Mouse (Mus musculus) CH12.LX (cell line): ENCODE data around the gene Tbccd1. TPM values are rescaled to one million over a fixed set of nuclear protein-coding genes. Genes with fewer than 3 reads are reported as not detected.

Experiments used
- DNase-seq: peaks from one replicate; pipeline ENCODE4 v3.0.0-alpha.2; 2013; ENCODE audit errors: extremely low read depth
- H3K27ac ChIP-seq: 2 replicates; pipeline ENCODE4 v1.5.1; 2012; ENCODE audit warnings: low read depth, mild to moderate bottlenecking, control low read depth, moderate library complexity; ENCODE audit not compliant: insufficient read depth
- H3K27me3 ChIP-seq: replicated peaks from 2 replicates; pipeline ENCODE3; 2012; ENCODE audit warnings: inconsistent platforms
- H3K36me3 ChIP-seq, 2 experiments: replicated peaks in 1 of 2; 2 replicates each; pipeline versions ENCODE3 to v1.6.1; 2012; ENCODE audit warnings: inconsistent platforms in 1 of 2, low read length in 1 of 2, mild to moderate bottlenecking in 1 of 2, mixed read lengths in 1 of 2, moderate library complexity in 1 of 2; ENCODE audit not compliant: control insufficient read depth in 1 of 2, insufficient read depth in 1 of 2
- H3K4me1 ChIP-seq, 2 experiments: 2 replicates each; pipeline ENCODE4 v1.6.1; 2012; ENCODE audit warnings: inconsistent platforms in 1 of 2, moderate library complexity in 1 of 2; ENCODE audit not compliant: insufficient read depth in 2 of 2, control insufficient read depth in 1 of 2
- H3K4me2 ChIP-seq: 2 replicates; pipeline ENCODE4 v1.6.1; 2012; ENCODE audit warnings: low read depth, mild to moderate bottlenecking, control low read depth; ENCODE audit not compliant: poor library complexity, insufficient read depth, severe bottlenecking
- H3K4me3 ChIP-seq, 3 experiments: fragments of 150-350 bp in 1 of 3; sonication (generic) in 1 of 3; replicated peaks in 1 of 3; 2 replicates each; pipeline versions ENCODE3 to v1.5.1; 2011 to 2012; ENCODE audit warnings: low read depth in 2 of 3, low read length in 2 of 3, mild to moderate bottlenecking in 2 of 3, moderate library complexity in 2 of 3, control low read depth in 1 of 3, improper control_type of control experiment in 1 of 3, inconsistent platforms in 1 of 3, mixed read lengths in 1 of 3; ENCODE audit not compliant: poor library complexity in 1 of 3
- H3K79me2 ChIP-seq: replicated peaks from 2 replicates; pipeline ENCODE4 v1.6.1; 2012; ENCODE audit warnings: mild to moderate bottlenecking, moderate library complexity; ENCODE audit not compliant: control insufficient read depth, poor library complexity, insufficient read depth, severe bottlenecking; ENCODE audit errors: extremely low read depth
- H3K9ac ChIP-seq: 2 replicates; pipeline ENCODE4 v1.6.1; 2012; ENCODE audit warnings: low read depth, mild to moderate bottlenecking, control low read depth, moderate library complexity; ENCODE audit not compliant: insufficient read depth
- H3K9me3 ChIP-seq: replicated peaks from 2 replicates; pipeline ENCODE3; 2012; ENCODE audit warnings: low read length, inconsistent platforms, mixed read lengths
- CHD1 ChIP-seq: IDR thresholded peaks from 2 replicates; pipeline ENCODE4 v1.6.1; 2012; ENCODE audit warnings: low read depth, low read length, improper control_type of control experiment, inconsistent platforms
- CHD2 ChIP-seq: IDR thresholded peaks from 2 replicates; pipeline ENCODE4 v1.6.1; 2011; ENCODE audit warnings: low read length, improper control_type of control experiment
- ELF1 ChIP-seq: IDR thresholded peaks from 2 replicates; pipeline ENCODE4 v1.6.1; 2014; ENCODE audit warnings: low read depth, mild to moderate bottlenecking, inconsistent platforms, low read length, improper control_type of control experiment
- EP300 ChIP-seq: IDR thresholded peaks from 2 replicates; pipeline ENCODE4 v1.6.1; 2011; ENCODE audit warnings: low read length, improper control_type of control experiment
- ETS1 ChIP-seq: conservative IDR thresholded peaks from 2 replicates; pipeline ENCODE4 v1.6.1; 2012; ENCODE audit warnings: low read depth, mild to moderate bottlenecking, inconsistent platforms, low read length, improper control_type of control experiment, moderate library complexity
- GABPA ChIP-seq: IDR thresholded peaks from 2 replicates; pipeline ENCODE4 v1.6.1; 2012; ENCODE audit warnings: low read depth, low read length, improper control_type of control experiment, inconsistent platforms; ENCODE audit not compliant: insufficient replicate concordance
- HCFC1 ChIP-seq: IDR thresholded peaks from 2 replicates; pipeline ENCODE4 v1.6.1; 2012; ENCODE audit warnings: low read depth, mild to moderate bottlenecking, inconsistent platforms, low read length, improper control_type of control experiment
- JUN ChIP-seq: IDR thresholded peaks from 2 replicates; pipeline ENCODE4 v1.6.1; 2011; ENCODE audit warnings: low read depth, mild to moderate bottlenecking, low read length, improper control_type of control experiment, moderate library complexity; ENCODE audit not compliant: insufficient read depth
- MAX ChIP-seq: IDR thresholded peaks from 2 replicates; pipeline ENCODE4 v1.6.1; 2011; ENCODE audit warnings: low read length, improper control_type of control experiment
- MAZ ChIP-seq: IDR thresholded peaks from 2 replicates; pipeline ENCODE4 v1.6.1; 2012; ENCODE audit warnings: low read depth, mild to moderate bottlenecking, inconsistent platforms, low read length, improper control_type of control experiment, moderate library complexity
- MEF2A ChIP-seq: IDR thresholded peaks from 2 replicates; pipeline ENCODE4 v1.6.1; 2014; ENCODE audit warnings: low read depth, mild to moderate bottlenecking, inconsistent platforms, low read length, improper control_type of control experiment, borderline replicate concordance
- MXI1 ChIP-seq: IDR thresholded peaks from 2 replicates; pipeline ENCODE4 v1.6.1; 2011; ENCODE audit warnings: mild to moderate bottlenecking, low read depth, low read length, improper control_type of control experiment
- POLR2AphosphoS2 ChIP-seq: IDR thresholded peaks from 2 replicates; pipeline ENCODE4 v1.6.1; 2011; ENCODE audit warnings: low read depth, low read length, improper control_type of control experiment
- RAD21 ChIP-seq: IDR thresholded peaks from 2 replicates; pipeline ENCODE4 v1.6.1; 2011; ENCODE audit warnings: low read depth, mild to moderate bottlenecking, low read length, improper control_type of control experiment, moderate library complexity
- RCOR1 ChIP-seq: conservative IDR thresholded peaks from 2 replicates; pipeline ENCODE4 v1.6.1; 2012; ENCODE audit warnings: low read depth, mild to moderate bottlenecking, inconsistent platforms, low read length, improper control_type of control experiment
- SMC3 ChIP-seq: IDR thresholded peaks from 2 replicates; pipeline ENCODE4 v1.6.1; 2011; ENCODE audit warnings: low read depth, low read length, improper control_type of control experiment
- USF1 ChIP-seq: IDR thresholded peaks from 2 replicates; pipeline ENCODE4 v1.6.1; 2014; ENCODE audit warnings: low read depth, mild to moderate bottlenecking, inconsistent platforms, low read length, improper control_type of control experiment
- ZMIZ1 ChIP-seq: IDR thresholded peaks from 2 replicates; pipeline ENCODE4 v1.6.1; 2012; ENCODE audit warnings: low read depth, mild to moderate bottlenecking, inconsistent platforms, low read length, improper control_type of control experiment
- ZNF384 ChIP-seq: IDR thresholded peaks from 2 replicates; pipeline ENCODE4 v1.6.1; 2012; ENCODE audit warnings: low read depth, low read length, improper control_type of control experiment, inconsistent platforms
- dilution Hi-C: fragments of 300-500 bp; cut with MboI; formaldehyde crosslinking; loops from 2 replicates; pipeline ENCODE4 v1.14.3; 2020; ENCODE audit warnings: low sequenced_read_pairs; ENCODE audit not compliant: extremely low pct_unique_long_range_greater_than_20kb, extremely low pct_ligation_motif_present
- in situ Hi-C: fragments of 300-500 bp; cut with MboI; formaldehyde crosslinking; loops from 3 replicates; pipeline ENCODE4 v1.14.3; 2019; ENCODE audit warnings: low sequenced_read_pairs, low pct_ligation_motif_present, low pct_unique_long_range_greater_than_20kb, mixed read lengths
- polyA plus RNA-seq: library from polyadenylated mRNA; unstranded; fragments of >175 nt; gene quantifications from 2 replicates; pipeline ENCODE4 v1.2.1, GENCODE M21; 2012; ENCODE audit warnings: low read depth; ENCODE audit not compliant: insufficient read length
- total RNA-seq, 2 experiments: library from RNA; depleted of rRNA; stranded (reverse); fragments of 300-350 nt in 1 of 2; fragments of >200 nt in 1 of 2; gene quantifications; 2 replicates each; pipeline ENCODE4 v1.2.3; 2012 to 2014

Tbccd1 gene
- total and polyA plus RNA-seq, 3 experiments = 15.1 to 19.9 (median 16.6) TPM

GRCm38 (mm10) chr16:22807468-22808070 lies 49.9 kb downstream of the Tbccd1 start (continued):
- TF ChIP-seq RCOR1 (no peak), RAD21 (peak; percentile 91), MAX (no peak), ZMIZ1 (no peak), ELF1 (no peak), MXI1 (no peak), SMC3 (peak; percentile 96), ZNF384 (peak; percentile 35), ETS1 (no peak), EP300 (no peak), CHD1 (no peak)

GRCm38 (mm10) chr16:22802786-22803185 lies 54.7 kb downstream of the Tbccd1 start:
- dilution Hi-C loops = no loop called here
- H3K4me3 ChIP-seq = no peak overlapping the region
- no peak overlapping the region for H3K4me2 ChIP-seq
- H3K36me3 ChIP-seq = no peaks in the 10 kb centered on the region
- no peaks in the 10 kb centered on the region for H3K27me3 ChIP-seq
- H3K9ac ChIP-seq = no peak overlapping the region
- no peaks in the 10 kb centered on the region for H3K79me2 ChIP-seq
- in situ Hi-C loops = loop anchor here (5.0 kb wide), 2 partner anchors 225 to 490 kb away; no protein-coding TSS in a partner anchor
- H3K27ac ChIP-seq = no peak overlapping the region
- no peaks in the 10 kb centered on the region for H3K9me3 ChIP-seq
- DNase-seq = no peak
- TF ChIP-seq USF1 = no peak
- TF ChIP-seq JUN = no peak
- no peak for TF ChIP-seq ZMIZ1
- TF ChIP-seq SMC3 = no peak
- no peak for TF ChIP-seq MEF2A
- TF ChIP-seq POLR2AphosphoS2 = no peak
- TF ChIP-seq MAZ = no peak
- TF ChIP-seq MXI1 = no peak
- TF ChIP-seq GABPA = no peak
- no peak for TF ChIP-seq HCFC1
- no peak for TF ChIP-seq ELF1
- no peak for TF ChIP-seq CHD2
- TF ChIP-seq MAX = no peak
- peaks cover 2 to 13% of the 10 kb centered on the region in 2 experiments; a peak in 3 of 4 replicates for H3K4me1 ChIP-seq
